Mouse (Mus musculus): ENCODE measurements at regions not wholly inside any gene's neighbourhood (a gene's known extent, or its start where the extent isn't known, plus 50 kb on each side); places are given as distances from the start of the nearest gene placed in this dataset.

- H3ac ChIP-seq (ENCODE audit: control insufficient read depth, insufficient read length, low read depth) = no peak overlapping the region
- TF ChIP-seq CEBPB (IDR thresholded peaks at IDR 0.05; ENCODE audit: low read depth) = no peak
- no peak for TF ChIP-seq MYOD1 (IDR thresholded peaks at IDR 0.05; ENCODE audit: control insufficient read depth, insufficient read length, low read depth)
- no peak for TF ChIP-seq USF1 (IDR thresholded peaks at IDR 0.05; ENCODE audit: low read depth)
- no peak for TF ChIP-seq CTCF (IDR thresholded peaks at IDR 0.05; ENCODE audit: control insufficient read depth, insufficient read depth, insufficient read length)
- TF ChIP-seq MAX (IDR thresholded peaks at IDR 0.05) = no peak
- TF ChIP-seq FOSL1 (IDR thresholded peaks at IDR 0.05; ENCODE audit: insufficient read depth, low read length, poor library complexity, severe bottlenecking) = no peak
- no peak for TF ChIP-seq MYOG (IDR thresholded peaks at IDR 0.05; ENCODE audit: control insufficient read depth, extremely low read depth, insufficient read length)
- no peaks in the 10 kb centered on the region for H3K27me3 ChIP-seq (ENCODE audit: control insufficient read depth, insufficient read depth, insufficient read length)
- H3K36me3 ChIP-seq (ENCODE audit: control insufficient read depth, insufficient read depth) = no peaks in the 10 kb centered on the region
- no peaks in the 10 kb centered on the region for H3K79me2 ChIP-seq (ENCODE audit: control insufficient read depth, insufficient read depth)
- no peak overlapping the region for H3K4me3 ChIP-seq (ENCODE audit: insufficient read depth, poor library complexity, severe bottlenecking)
- no peaks in the 10 kb centered on the region for H3K79me3 ChIP-seq (ENCODE audit: low read depth)
Observed at GRCm38 (mm10) chr12:107596236-107596635, 107.8 kb downstream of the 3110018I06Rik start.

- Histone ChIP-seq H3K79me2 (ENCODE audit: control insufficient read depth, insufficient read depth) (no peaks in the 10 kb centered on the region), H3ac (ENCODE audit: control insufficient read depth, insufficient read length, low read depth) (no peak overlapping the region), H3K4me3 (ENCODE audit: insufficient read depth, poor library complexity, severe bottlenecking) (no peak overlapping the region), H3K27me3 (ENCODE audit: control insufficient read depth, insufficient read depth, insufficient read length) (no peaks in the 10 kb centered on the region), H3K79me3 (ENCODE audit: low read depth) (no peaks in the 10 kb centered on the region), H3K36me3 (ENCODE audit: control insufficient read depth, insufficient read depth) (no peaks in the 10 kb centered on the region)
- TF ChIP-seq CEBPB (IDR thresholded peaks at IDR 0.05; ENCODE audit: low read depth) = no peak
- no peak for TF ChIP-seq MYOG (IDR thresholded peaks at IDR 0.05; ENCODE audit: control insufficient read depth, extremely low read depth, insufficient read length)
- TF ChIP-seq FOSL1 (IDR thresholded peaks at IDR 0.05; ENCODE audit: insufficient read depth, low read length, poor library complexity, severe bottlenecking) = no peak
- TF ChIP-seq CTCF (IDR thresholded peaks at IDR 0.05; ENCODE audit: control insufficient read depth, insufficient read depth, insufficient read length) = no peak
- TF ChIP-seq MAX (IDR thresholded peaks at IDR 0.05) = no peak
- TF ChIP-seq MYOD1 (IDR thresholded peaks at IDR 0.05; ENCODE audit: control insufficient read depth, insufficient read length, low read depth) = no peak
Observed at GRCm38 (mm10) chr12:107600576-107600975, 112.1 kb downstream of the 3110018I06Rik start.

GRCm38 (mm10) chr12:107608966-107609365 lies 120.5 kb downstream of the 3110018I06Rik start:
- no peak for TF ChIP-seq USF1 (IDR thresholded peaks at IDR 0.05; ENCODE audit: low read depth)
- TF ChIP-seq MYOG (IDR thresholded peaks at IDR 0.05; ENCODE audit: control insufficient read depth, extremely low read depth, insufficient read length) = no peak
- TF ChIP-seq CEBPB (IDR thresholded peaks at IDR 0.05; ENCODE audit: low read depth) = no peak
- no peak for TF ChIP-seq FOSL1 (IDR thresholded peaks at IDR 0.05; ENCODE audit: insufficient read depth, low read length, poor library complexity, severe bottlenecking)
- no peak for TF ChIP-seq MYOD1 (IDR thresholded peaks at IDR 0.05; ENCODE audit: control insufficient read depth, insufficient read length, low read depth)
- Histone ChIP-seq H3K79me3 (ENCODE audit: low read depth) (no peaks in the 10 kb centered on the region), H3ac (ENCODE audit: control insufficient read depth, insufficient read length, low read depth) (no peak overlapping the region), H3K36me3 (ENCODE audit: control insufficient read depth, insufficient read depth) (no peaks in the 10 kb centered on the region), H3K79me2 (ENCODE audit: control insufficient read depth, insufficient read depth) (no peaks in the 10 kb centered on the region), H3K4me3 (ENCODE audit: insufficient read depth, poor library complexity, severe bottlenecking) (no peak overlapping the region), H3K27me3 (ENCODE audit: control insufficient read depth, insufficient read depth, insufficient read length) (no peaks in the 10 kb centered on the region)

GRCm38 (mm10) chr12:107609986-107610385 lies 121.6 kb downstream of the 3110018I06Rik start:
- no peak overlapping the region for H3ac ChIP-seq (ENCODE audit: control insufficient read depth, insufficient read length, low read depth)
- no peaks in the 10 kb centered on the region for H3K79me2 ChIP-seq (ENCODE audit: control insufficient read depth, insufficient read depth)
- H3K4me3 ChIP-seq (ENCODE audit: insufficient read depth, poor library complexity, severe bottlenecking) = no peak overlapping the region
- TF ChIP-seq USF1 (IDR thresholded peaks at IDR 0.05; ENCODE audit: low read depth) (no peak), CTCF (IDR thresholded peaks at IDR 0.05; ENCODE audit: control insufficient read depth, insufficient read depth, insufficient read length) (no peak), CEBPB (IDR thresholded peaks at IDR 0.05; ENCODE audit: low read depth) (no peak)
- H3K27me3 ChIP-seq (ENCODE audit: control insufficient read depth, insufficient read depth, insufficient read length) = no peaks in the 10 kb centered on the region
- H3K79me3 ChIP-seq (ENCODE audit: low read depth) = no peaks in the 10 kb centered on the region
- H3K36me3 ChIP-seq (ENCODE audit: control insufficient read depth, insufficient read depth) = no peaks in the 10 kb centered on the region

- no peaks in the 10 kb centered on the region for H3K36me3 ChIP-seq (ENCODE audit: control insufficient read depth, insufficient read depth)
- no peak overlapping the region for H3K4me3 ChIP-seq (ENCODE audit: insufficient read depth, poor library complexity, severe bottlenecking)
- H3K79me3 ChIP-seq (ENCODE audit: low read depth) = no peaks in the 10 kb centered on the region
- H3ac ChIP-seq (ENCODE audit: control insufficient read depth, insufficient read length, low read depth) = no peak overlapping the region
- TF ChIP-seq MAX (IDR thresholded peaks at IDR 0.05) (no peak), FOSL1 (IDR thresholded peaks at IDR 0.05; ENCODE audit: insufficient read depth, low read length, poor library complexity, severe bottlenecking) (no peak), MYOG (IDR thresholded peaks at IDR 0.05; ENCODE audit: control insufficient read depth, extremely low read depth, insufficient read length) (no peak), CEBPB (IDR thresholded peaks at IDR 0.05; ENCODE audit: low read depth) (no peak), CTCF (IDR thresholded peaks at IDR 0.05; ENCODE audit: control insufficient read depth, insufficient read depth, insufficient read length) (no peak), USF1 (IDR thresholded peaks at IDR 0.05; ENCODE audit: low read depth) (no peak), MYOD1 (IDR thresholded peaks at IDR 0.05; ENCODE audit: control insufficient read depth, insufficient read length, low read depth) (no peak)
- H3K27me3 ChIP-seq (ENCODE audit: control insufficient read depth, insufficient read depth, insufficient read length) = no peaks in the 10 kb centered on the region
- no peaks in the 10 kb centered on the region for H3K79me2 ChIP-seq (ENCODE audit: control insufficient read depth, insufficient read depth)
Observed at GRCm38 (mm10) chr12:107617212-107617994, 129.0 kb downstream of the 3110018I06Rik start.

- Histone ChIP-seq H3K36me3 (ENCODE audit: control insufficient read depth, insufficient read depth) (no peaks in the 10 kb centered on the region), H3K79me2 (ENCODE audit: control insufficient read depth, insufficient read depth) (no peaks in the 10 kb centered on the region), H3K79me3 (ENCODE audit: low read depth) (no peaks in the 10 kb centered on the region), H3K4me3 (ENCODE audit: insufficient read depth, poor library complexity, severe bottlenecking) (no peak overlapping the region), H3K27me3 (ENCODE audit: control insufficient read depth, insufficient read depth, insufficient read length) (no peaks in the 10 kb centered on the region), H3ac (ENCODE audit: control insufficient read depth, insufficient read length, low read depth) (no peak overlapping the region)
- TF ChIP-seq CEBPB (IDR thresholded peaks at IDR 0.05; ENCODE audit: low read depth) (no peak), MYOD1 (IDR thresholded peaks at IDR 0.05; ENCODE audit: control insufficient read depth, insufficient read length, low read depth) (no peak), FOSL1 (IDR thresholded peaks at IDR 0.05; ENCODE audit: insufficient read depth, low read length, poor library complexity, severe bottlenecking) (no peak), MAX (IDR thresholded peaks at IDR 0.05) (no peak), MYOG (IDR thresholded peaks at IDR 0.05; ENCODE audit: control insufficient read depth, extremely low read depth, insufficient read length) (no peak)
Observed at GRCm38 (mm10) chr12:107624446-107624845, 136.0 kb downstream of the 3110018I06Rik start.
